ENCODE assay signal across 10 mouse cellular contexts in the genomic region with DNA sequence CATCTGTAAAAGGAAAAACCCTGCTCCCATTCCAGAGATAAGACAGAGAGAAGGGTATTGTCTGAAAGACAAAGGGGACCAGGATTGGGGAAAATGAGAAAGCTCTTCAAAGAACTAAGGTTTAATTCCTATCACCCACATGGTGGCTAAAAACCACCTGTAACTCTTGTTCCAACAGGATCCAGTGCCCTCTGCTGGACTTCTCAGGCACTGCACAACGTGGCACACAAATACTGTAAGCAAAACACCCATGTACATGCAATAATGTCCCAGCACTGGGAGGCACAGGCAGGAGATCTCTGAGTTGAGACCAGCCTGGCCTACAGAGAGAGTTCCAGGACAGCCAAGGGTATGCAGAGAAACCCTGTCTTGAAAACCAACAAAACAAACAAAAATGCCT. TPM values are rescaled to one million over a fixed set of nuclear protein-coding genes. Genes with fewer than 3 reads are reported as not detected.
DNase-seq lines count a peak whose midpoint lies in the region; ATAC-seq and TF ChIP-seq lines count a peak whose summit lies in the region.
"Had no signal": no experiment of that assay in that cellular context is flagged by ENCODE, and none has a peak within 500 bp of the region (broad histone marks: within the 10 kb centered on the region; RNA-seq: fewer than 3 reads in every experiment).

No protein-coding gene starts in this region.

- no peak overlapping the region for H3K4me3 ChIP-seq in C2C12 (ENCODE audit: insufficient read depth, poor library complexity, severe bottlenecking)
- H3K4me3 ChIP-seq in embryonic facial prominence, embryonic 10.5 days, result no peak overlapping the region
- H3K4me3 ChIP-seq in liver, embryonic 13.5 days (replicated peaks), result no peak overlapping the region
- H3K4me3 ChIP-seq: erythroblast, embryonic 14.5 days; limb, embryonic 12.5 days had no signal

- H3ac ChIP-seq in C2C12 (ENCODE audit: control insufficient read depth, insufficient read length, low read depth), result no peak overlapping the region

- H3K79me3 ChIP-seq in C2C12 (ENCODE audit: low read depth), result peaks cover 26% of the 10 kb centered on the region

- TF ChIP-seq CTCF in C2C12 (IDR thresholded peaks at IDR 0.05; ENCODE audit: control insufficient read depth, insufficient read depth, insufficient read length), result peak; percentile 34

- no peak overlapping the region for H3K9ac ChIP-seq in liver, embryonic 13.5 days
- H3K9ac ChIP-seq: limb, embryonic 12.5 days had no signal

- peaks cover 47% of the 10 kb centered on the region for H3K36me3 ChIP-seq in C2C12 (ENCODE audit: control insufficient read depth, insufficient read depth)
- H3K36me3 ChIP-seq in embryonic facial prominence, embryonic 10.5 days (replicated peaks), result peaks cover 64% of the 10 kb centered on the region
- peaks cover 54% of the 10 kb centered on the region for H3K36me3 ChIP-seq in liver, embryonic 13.5 days

- no peak overlapping the region for H3K4me2 ChIP-seq in liver, embryonic 13.5 days
- H3K4me2 ChIP-seq: limb, embryonic 12.5 days had no signal

- intact Hi-C loops in heart, postnatal 10 days (cut with DNase I), result no loop called here
- intact Hi-C loops in heart, postnatal 25 days (cut with DNase I), result no loop called here

- peaks cover 16% of the 10 kb centered on the region for H3K4me1 ChIP-seq in embryonic facial prominence, embryonic 10.5 days
- peaks cover 62% of the 10 kb centered on the region for H3K4me1 ChIP-seq in liver, embryonic 13.5 days (replicated peaks)

- DNase-seq in heart, postnatal 10 days, result peak; percentile 37 to 62
- no peak for DNase-seq in heart, postnatal 25 days (ENCODE audit: low spot score)
- DNase-seq in WW6 (ENCODE audit: low read depth, low spot score), result peak; percentile 65
- DNase-seq in embryonic facial prominence, embryonic 10.5 days (ENCODE audit: low spot score), result peak; percentile 63
- DNase-seq in liver, embryonic 13.5 days, result peak; percentile 40
- DNase-seq in spleen, adult 12 weeks (ENCODE audit: low spot score), result peak; percentile 49

- no peak for ATAC-seq in liver, embryonic 13.5 days (ENCODE audit: low read depth)
- ATAC-seq in inflammation-experienced regulatory T-cells, adult 6 months, result no peak

- H3K9me3 ChIP-seq in embryonic facial prominence, embryonic 10.5 days, result no peaks in the 10 kb centered on the region
- H3K9me3 ChIP-seq in liver, embryonic 13.5 days (replicated peaks), result no peaks in the 10 kb centered on the region
- H3K9me3 ChIP-seq: limb, embryonic 12.5 days had no signal

- H3K79me2 ChIP-seq in C2C12 (ENCODE audit: control insufficient read depth, insufficient read depth), result peaks cover 58% of the 10 kb centered on the region

- H3K27me3 ChIP-seq in C2C12 (ENCODE audit: control insufficient read depth, insufficient read depth, insufficient read length), result no peaks in the 10 kb centered on the region
- H3K27me3 ChIP-seq in embryonic facial prominence, embryonic 10.5 days (replicated peaks; ENCODE audit: low read depth, poor library complexity, severe bottlenecking), result no peaks in the 10 kb centered on the region
- H3K27me3 ChIP-seq in liver, embryonic 13.5 days, result no peaks in the 10 kb centered on the region
- H3K27me3 ChIP-seq: limb, embryonic 12.5 days had no signal

- 25% methylated on average over 1 of the region's 1 CpGs for WGBS in embryonic facial prominence, embryonic 10.5 days
- 11% methylated on average over 1 of the region's 1 CpGs for WGBS in liver, embryonic 13.5 days (ENCODE audit: insufficient replicate concordance)

- no peak overlapping the region for H3K27ac ChIP-seq in embryonic facial prominence, embryonic 10.5 days (replicated peaks)
- no peak overlapping the region for H3K27ac ChIP-seq in liver, embryonic 13.5 days
- H3K27ac ChIP-seq: limb, embryonic 12.5 days had no signal

TF ChIP-seq in C2C12, 6 proteins besides CTCF, POLR2A, EP300 and RAD21:
- no peak for TF ChIP-seq USF1 (IDR thresholded peaks at IDR 0.05; ENCODE audit: low read depth)
- TF ChIP-seq FOSL1 (IDR thresholded peaks at IDR 0.05; ENCODE audit: insufficient read depth, low read length, poor library complexity, severe bottlenecking), result no peak
- peak; percentile 70 for TF ChIP-seq MAX (IDR thresholded peaks at IDR 0.05)

RNA-seq across cellular contexts. Expression of a gene that starts 2.9 kb away (rescaled TPM):
- total RNA-seq in heart, postnatal 10 days (2021), result 10 to 100 TPM; 10.6 to 12.6 TPM
- total RNA-seq in heart, postnatal 25 days (2021), result 1 to 10 TPM; 5.2 to 5.7 TPM
- polyA plus RNA-seq in C2C12 (2012; fragmentation: generic; extraction: Trizol), result 7.4 TPM
- 11.0 and 11.5 TPM in 2 replicates for polyA plus RNA-seq in embryonic facial prominence, embryonic 10.5 days (2016; fragmentation: Nextera tagmentation; extraction: Ambion mirVana)
- polyA plus RNA-seq in liver, embryonic 13.5 days (2015; fragmentation: Nextera tagmentation; extraction: Ambion mirVana), result 2.1 and 2.5 TPM in 2 replicates
- 10 to 100 TPM in 2 of 3 experiments, 1 to 10 TPM in 1; 5.6 to 16.3 (median 12.4) TPM for polyA plus RNA-seq in inflammation-experienced regulatory T-cells, adult 6 months (2017; shearing (Covaris generic))

RNA-seq across cellular contexts. Expression of a gene that starts 2.9 kb away (rescaled TPM):
- 10 to 100 TPM; 50.3 to 51.9 TPM for total RNA-seq in heart, postnatal 10 days (2021)
- 10 to 100 TPM; 24.7 to 27.7 TPM for total RNA-seq in heart, postnatal 25 days (2021)
- 71.7 TPM for polyA plus RNA-seq in C2C12 (2012; fragmentation: generic; extraction: Trizol)
- polyA plus RNA-seq in embryonic facial prominence, embryonic 10.5 days (2016; fragmentation: Nextera tagmentation; extraction: Ambion mirVana), result 76.0 and 80.5 TPM in 2 replicates
- polyA plus RNA-seq in liver, embryonic 13.5 days (2015; fragmentation: Nextera tagmentation; extraction: Ambion mirVana), result 42.3 and 50.5 TPM in 2 replicates
- 100 to 1,000 TPM; 133 to 161 (median 149) TPM for polyA plus RNA-seq in inflammation-experienced regulatory T-cells, adult 6 months (2017; shearing (Covaris generic))

RNA-seq across cellular contexts. Expression of a gene that starts 10.5 kb away (rescaled TPM):
- under 1 TPM in 1 of 2 experiments, not detected in 1; 0.12 TPM for total RNA-seq in heart, postnatal 10 days (2021)
- total RNA-seq in heart, postnatal 25 days (2021), result not detected
- polyA plus RNA-seq in C2C12 (2012; fragmentation: generic; extraction: Trizol), result 0.04 TPM
- 0.09 and 0.15 TPM in 2 replicates for polyA plus RNA-seq in embryonic facial prominence, embryonic 10.5 days (2016; fragmentation: Nextera tagmentation; extraction: Ambion mirVana)
- polyA plus RNA-seq in liver, embryonic 13.5 days (2015; fragmentation: Nextera tagmentation; extraction: Ambion mirVana), result 135 and 155 TPM in 2 replicates
- under 1 TPM in 1 of 3 experiments, not detected in 2; 0.24 TPM for polyA plus RNA-seq in inflammation-experienced regulatory T-cells, adult 6 months (2017; shearing (Covaris generic))

Comparison
In these comparisons a context has a peak if more than half of its experiments do, and no peak if none do; other contexts are left out.
1. RNA of a gene that starts 10.5 kb away (polyA plus RNA-seq): 135 to 155 TPM in liver, embryonic 13.5 days; 0.24 TPM in inflammation-experienced regulatory T-cells, adult 6 months, 0.09 to 0.15 TPM in embryonic facial prominence, embryonic 10.5 days and 0.04 TPM in C2C12 (single experiment); every median in the first group is over 100 times any median in the second.